Mouse (Mus musculus): ENCODE results near the gene Glod4.

The Glod4 gene

GRCm38 (mm10) chr11:76101154-76101553 lies 142.4 kb downstream of the Glod4 start:
- TF ChIP-seq GATA4 (IDR thresholded peaks at IDR 0.05; ENCODE audit: insufficient replicate concordance, low read length), result no peak

- TF ChIP-seq GATA4 (IDR thresholded peaks at IDR 0.05; ENCODE audit: insufficient replicate concordance, low read length), result no peak
Measured at GRCm38 (mm10) chr11:76099193-76099975, 144.1 kb downstream of the Glod4 start.

GRCm38 (mm10) chr11:76093610-76094009 lies 149.9 kb downstream of the Glod4 start:
- TF ChIP-seq GATA4 (IDR thresholded peaks at IDR 0.05; ENCODE audit: insufficient replicate concordance, low read length), result no peak

GRCm38 (mm10) chr11:76089776-76090175 lies 153.7 kb downstream of the Glod4 start:
- no peak for TF ChIP-seq GATA4 (IDR thresholded peaks at IDR 0.05; ENCODE audit: insufficient replicate concordance, low read length)

- no peak for TF ChIP-seq GATA4 (IDR thresholded peaks at IDR 0.05; ENCODE audit: insufficient replicate concordance, low read length)
Measured at GRCm38 (mm10) chr11:76088506-76088905, 155.0 kb downstream of the Glod4 start.

- no peak for TF ChIP-seq GATA4 (IDR thresholded peaks at IDR 0.05; ENCODE audit: insufficient replicate concordance, low read length)
Measured at GRCm38 (mm10) chr11:76085898-76086591, 157.5 kb downstream of the Glod4 start.

GRCm38 (mm10) chr11:76084943-76085342 lies 158.6 kb downstream of the Glod4 start:
- no peak for TF ChIP-seq GATA4 (IDR thresholded peaks at IDR 0.05; ENCODE audit: insufficient replicate concordance, low read length)

- TF ChIP-seq GATA4 (IDR thresholded peaks at IDR 0.05; ENCODE audit: insufficient replicate concordance, low read length), result no peak
Measured at GRCm38 (mm10) chr11:76083941-76084367, 159.6 kb downstream of the Glod4 start.

GRCm38 (mm10) chr11:76081048-76081640 lies 162.4 kb downstream of the Glod4 start:
- TF ChIP-seq GATA4 (IDR thresholded peaks at IDR 0.05; ENCODE audit: insufficient replicate concordance, low read length), result no peak

GRCm38 (mm10) chr11:76080293-76080692 lies 163.2 kb downstream of the Glod4 start:
- TF ChIP-seq GATA4 (IDR thresholded peaks at IDR 0.05; ENCODE audit: insufficient replicate concordance, low read length), result no peak

- no peak for TF ChIP-seq GATA4 (IDR thresholded peaks at IDR 0.05; ENCODE audit: insufficient replicate concordance, low read length)
Measured at GRCm38 (mm10) chr11:76077341-76077740, 166.2 kb downstream of the Glod4 start.

GRCm38 (mm10) chr11:76074296-76075093 lies 169.0 kb downstream of the Glod4 start:
- TF ChIP-seq GATA4 (IDR thresholded peaks at IDR 0.05; ENCODE audit: insufficient replicate concordance, low read length), result no peak

All from liver, adult (tissue).